28 mouse cellular contexts compared by ENCODE assay signal in genomic region chr15:79254661-79255060, GRCm38 (mm10). TPM values are rescaled to one million over a fixed set of nuclear protein-coding genes. Genes with fewer than 3 reads are reported as not detected.
"Had no signal": no experiment of that assay in that cellular context is flagged by ENCODE, and none has a peak within 500 bp of the region (broad histone marks: within the 10 kb centered on the region; RNA-seq: fewer than 3 reads in every experiment).

Slc16a8 (minus strand) TSS chr15:79254761.

- H3K9ac ChIP-seq: heart, embryonic 12.5 days; hindbrain, embryonic 12.5 days; hindbrain, embryonic 14.5 days; intestine, embryonic 15.5 days; kidney, embryonic 15.5 days; liver, embryonic 13.5 days had no signal

- ATAC-seq: hindbrain, embryonic 16.5 days; inflammation-experienced regulatory T-cells, adult 6 months; intestine, embryonic 15.5 days; intestine, postnatal 0 days had no signal

- H3K4me3 ChIP-seq: gastrocnemius, adult 2 months; heart, embryonic 10.5 days; heart, embryonic 12.5 days; hindbrain, embryonic 10.5 days; hindbrain, embryonic 12.5 days; intestine, embryonic 15.5 days; kidney, embryonic 15.5 days; layer of hippocampus, adult 2 months; left cerebral cortex, adult 2 months; liver, embryonic 13.5 days had no signal

- H3K9me3 ChIP-seq: heart, embryonic 10.5 days; heart, embryonic 12.5 days; hindbrain, embryonic 10.5 days; hindbrain, embryonic 12.5 days; intestine, embryonic 15.5 days; kidney, embryonic 15.5 days; liver, embryonic 13.5 days had no signal

- H3K27ac ChIP-seq: gastrocnemius, adult 2 months; heart, embryonic 10.5 days; hindbrain, embryonic 10.5 days; hindbrain, embryonic 12.5 days; hindbrain, embryonic 14.5 days; intestine, embryonic 15.5 days; kidney, embryonic 15.5 days; layer of hippocampus, adult 2 months; left cerebral cortex, adult 2 months; liver, embryonic 13.5 days had no signal

- H3K36me3 ChIP-seq: heart, embryonic 12.5 days; intestine, embryonic 15.5 days; kidney, embryonic 15.5 days; liver, embryonic 13.5 days had no signal

- H3K4me2 ChIP-seq: heart, embryonic 12.5 days; hindbrain, embryonic 12.5 days; hindbrain, embryonic 14.5 days; intestine, embryonic 15.5 days; kidney, embryonic 15.5 days; liver, embryonic 11.5 days; liver, embryonic 13.5 days had no signal

- DNase-seq: gastrocnemius, adult 2 months; gastrocnemius, postnatal 10 days; gastrocnemius, postnatal 25 days; heart, adult 18-20 months; heart, postnatal 10 days; heart, postnatal 4 days; kidney, adult 18-20 months; kidney, adult 9 months; kidney, postnatal 10 days; kidney, postnatal 25 days; kidney, postnatal 4 days; liver; liver, embryonic 13.5 days had no signal

RNA-seq across cellular contexts. Expression of gene Slc16a8, which starts in this region (rescaled TPM):
- polyA plus RNA-seq: frontal cortex, adult 2 months; inflammation-experienced regulatory T-cells, adult 6 months; intestine, postnatal 0 days; limb, embryonic 11.5 days; liver, embryonic 13.5 days had no signal
